Mouse (Mus musculus) spleen, adult 2 months (tissue): ENCODE measurements around the gene Ppp3cb. TPM values are rescaled to one million over a fixed set of nuclear protein-coding genes. Genes with fewer than 3 reads are reported as not detected.

Source experiments
- DNase-seq, 2 experiments: peaks; one replicate each; pipeline versions ENCODE4 v3.0.0 to v3.0.0-alpha.2; 2012 to 2021; ENCODE audit warnings: low spot score in 2 of 2, low read depth in 1 of 2
- H3K27ac ChIP-seq: fragments of 200-500 bp; 2 replicates; pipeline ENCODE4 v1.5.1; 2012; ENCODE audit warnings: low read length, inconsistent platforms; ENCODE audit not compliant: insufficient read depth
- H3K27me3 ChIP-seq: fragments of 200-500 bp; 2 replicates; pipeline ENCODE4 v1.6.1; 2012; ENCODE audit warnings: mild to moderate bottlenecking, moderate library complexity, low read length, inconsistent platforms; ENCODE audit not compliant: control insufficient read depth, insufficient read depth
- H3K36me3 ChIP-seq: fragments of 200-500 bp; 2 replicates; pipeline ENCODE4 v1.6.1; 2012; ENCODE audit warnings: mild to moderate bottlenecking, low read length, inconsistent platforms; ENCODE audit not compliant: control insufficient read depth, insufficient read depth
- H3K4me1 ChIP-seq: fragments of 200-500 bp; 2 replicates; pipeline ENCODE4 v1.6.1; 2011; ENCODE audit warnings: inconsistent platforms; ENCODE audit not compliant: control insufficient read depth, insufficient read depth, insufficient read length
- H3K4me3 ChIP-seq: fragments of 200-500 bp; 2 replicates; pipeline ENCODE4 v1.5.1; 2011; ENCODE audit warnings: mild to moderate bottlenecking, inconsistent platforms; ENCODE audit not compliant: insufficient read depth, insufficient read length; ENCODE audit errors: extremely low read depth
- CTCF ChIP-seq: fragments of 200-500 bp; IDR thresholded peaks from 2 replicates; pipeline ENCODE4 v1.5.1; 2011; ENCODE audit warnings: mild to moderate bottlenecking, inconsistent platforms; ENCODE audit not compliant: insufficient read depth, insufficient read length, insufficient replicate concordance; ENCODE audit errors: extremely low read depth
- POLR2A ChIP-seq: fragments of 200-500 bp; IDR thresholded peaks from 2 replicates; pipeline ENCODE4 v1.6.1; 2011; ENCODE audit warnings: low read depth, low read length, inconsistent platforms
- WGBS: fragments of 180-500 bp; shearing (Covaris S2); methylation state at CpG from one replicate; pipeline ENCODE4 v1.1.7; 2018; 5-methylcytosine and 5-hydroxymethylcytosine counted together
- polyA plus RNA-seq: library from polyadenylated mRNA; depleted of rRNA; stranded (reverse); fragments of >200 nt; gene quantifications from 2 replicates; pipeline ENCODE4 v1.2.3, GENCODE M21; 2012

The Ppp3cb gene
- polyA plus RNA-seq, 1 experiment = 6.5 TPM

DNA sequence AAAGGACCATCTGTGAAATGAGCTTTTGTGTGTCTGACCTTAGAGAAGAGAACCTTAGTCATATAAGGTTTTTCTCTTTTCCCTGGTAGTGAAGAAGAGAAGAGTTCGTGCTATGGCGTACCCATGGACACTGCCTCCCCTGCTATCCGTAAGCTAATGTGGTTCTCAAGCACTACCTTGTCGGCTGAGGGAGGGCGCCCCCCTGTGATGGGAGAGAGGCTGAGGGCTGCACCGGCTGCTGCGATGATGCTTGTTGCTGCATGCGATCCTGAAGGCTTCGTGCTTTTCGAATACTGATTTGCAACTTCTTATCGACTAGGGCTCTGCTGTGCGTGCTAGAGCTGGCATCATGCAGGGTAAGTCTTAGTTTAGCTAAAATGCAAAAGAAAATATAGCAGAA is 18.3 kb upstream of the Ppp3cb start:
- TF ChIP-seq CTCF (no peak), POLR2A (no peak)
- no peaks in the 10 kb centered on the region for H3K27me3 ChIP-seq
- H3K4me1 ChIP-seq = no peaks in the 10 kb centered on the region
- no peak overlapping the region for H3K27ac ChIP-seq
- WGBS = 86% methylated on average over 12 of the region's 12 CpGs
- DNase-seq = no peak
- H3K4me3 ChIP-seq = no peak overlapping the region
- H3K36me3 ChIP-seq = no peaks in the 10 kb centered on the region

DNA sequence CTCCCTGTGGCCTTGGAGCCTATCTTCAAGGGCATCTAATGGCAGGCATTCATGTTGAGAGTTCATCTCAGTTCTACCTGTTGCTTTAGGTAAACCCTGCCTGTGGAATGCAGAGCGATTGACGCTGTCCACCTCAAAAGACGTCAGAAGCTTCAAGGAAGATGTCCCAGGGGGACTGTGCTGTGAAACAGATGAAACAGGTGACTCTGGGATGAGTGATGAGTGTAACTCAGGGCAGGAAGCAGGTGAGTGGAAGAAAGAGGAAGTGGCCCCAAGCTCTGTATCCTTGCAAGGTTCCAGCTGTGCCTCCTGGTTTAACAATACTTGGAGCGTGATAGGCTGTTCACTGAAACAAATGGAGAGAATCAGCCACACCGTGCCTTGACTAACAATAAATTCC is 15.5 kb upstream of the Ppp3cb start:
- 61% methylated on average over 5 of the region's 5 CpGs for WGBS
- Histone ChIP-seq H3K27me3 (no peaks in the 10 kb centered on the region), H3K36me3 (no peaks in the 10 kb centered on the region), H3K27ac (no peak overlapping the region), H3K4me3 (no peak overlapping the region), H3K4me1 (no peaks in the 10 kb centered on the region)
- TF ChIP-seq POLR2A (no peak), CTCF (no peak)
- DNase-seq = no peak

- Histone ChIP-seq H3K27me3 (no peaks in the 10 kb centered on the region), H3K4me1 (no peaks in the 10 kb centered on the region; the same call in 1 of the 2 replicates), H3K4me3 (no peak overlapping the region), H3K36me3 (no peaks in the 10 kb centered on the region), H3K27ac (no peak overlapping the region)
- TF ChIP-seq POLR2A = no peak
- WGBS = 91% methylated on average over 2 of the region's 2 CpGs
- DNase-seq = no peak
Observed at GRCm38 (mm10) chr14:20550136-20550535, 3.8 kb upstream of the Ppp3cb start.

DNA sequence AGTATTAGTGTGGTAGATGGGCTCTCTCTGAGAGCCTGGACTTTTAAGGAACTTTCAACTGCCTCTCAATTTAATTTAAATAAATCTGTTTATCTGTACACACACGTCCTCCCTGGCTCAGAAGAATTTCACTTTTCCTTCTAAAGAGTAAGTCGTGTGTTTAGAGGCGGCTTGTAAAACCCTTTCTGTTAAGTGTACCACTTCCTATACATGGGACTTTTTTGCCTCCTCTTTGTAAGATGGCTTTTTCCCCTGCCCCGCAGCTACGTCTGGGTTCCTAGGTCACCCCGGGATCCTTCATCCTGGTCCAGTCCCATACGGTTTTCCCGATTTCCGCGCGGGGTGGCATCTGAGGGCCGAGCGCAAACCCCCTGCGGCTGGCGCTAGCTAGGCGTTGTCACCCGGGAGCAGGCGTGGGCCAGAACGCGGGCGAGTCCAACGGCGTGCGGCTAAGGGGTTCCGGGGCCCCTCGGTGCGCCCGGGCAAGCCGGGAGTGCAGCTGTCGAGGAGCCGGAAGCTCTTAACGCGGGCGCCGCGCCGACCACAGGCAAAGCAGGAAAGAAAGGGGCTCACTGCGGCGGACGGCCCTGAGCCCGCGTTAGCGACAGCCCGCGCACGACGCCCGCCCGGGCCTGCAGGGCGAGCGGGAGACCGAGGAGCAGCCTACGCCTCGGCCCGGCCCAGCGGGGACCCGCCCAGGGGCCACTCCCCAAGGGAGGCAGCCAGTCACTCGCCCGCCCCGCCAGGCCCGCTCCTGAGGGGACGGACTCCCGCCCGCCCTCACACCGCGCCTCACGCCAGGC is 643 bp downstream of the Ppp3cb start:
- under 1% methylated on average over 53 of the region's 67 CpGs for WGBS

GRCm38 (mm10) chr14:20544467-20545411 is 1.6 kb downstream of the Ppp3cb start:
- Histone ChIP-seq H3K4me3 (no peak overlapping the region), H3K27me3 (no peaks in the 10 kb centered on the region), H3K36me3 (no peaks in the 10 kb centered on the region), H3K27ac (no peak overlapping the region), H3K4me1 (peaks cover 2% of the 10 kb centered on the region; the same call in 1 of the 2 replicates)
- DNase-seq = no peak
- 37% methylated on average over 7 of the region's 7 CpGs for WGBS
- TF ChIP-seq POLR2A = no peak
- no peak for TF ChIP-seq CTCF

More for the DNA sequence above, 643 bp downstream of the Ppp3cb start:
- TF ChIP-seq POLR2A (peak; percentile 77), CTCF (no peak)
- H3K36me3 ChIP-seq = no peaks in the 10 kb centered on the region
- peak overlapping the region; percentile 86 for H3K4me3 ChIP-seq
- peak; percentile 49 to 84 for DNase-seq
- H3K27ac ChIP-seq = peak overlapping the region; percentile 96
- H3K4me1 ChIP-seq = peaks cover under 1% of the 10 kb centered on the region; the same call in 1 of the 2 replicates
- H3K27me3 ChIP-seq = no peaks in the 10 kb centered on the region

DNA sequence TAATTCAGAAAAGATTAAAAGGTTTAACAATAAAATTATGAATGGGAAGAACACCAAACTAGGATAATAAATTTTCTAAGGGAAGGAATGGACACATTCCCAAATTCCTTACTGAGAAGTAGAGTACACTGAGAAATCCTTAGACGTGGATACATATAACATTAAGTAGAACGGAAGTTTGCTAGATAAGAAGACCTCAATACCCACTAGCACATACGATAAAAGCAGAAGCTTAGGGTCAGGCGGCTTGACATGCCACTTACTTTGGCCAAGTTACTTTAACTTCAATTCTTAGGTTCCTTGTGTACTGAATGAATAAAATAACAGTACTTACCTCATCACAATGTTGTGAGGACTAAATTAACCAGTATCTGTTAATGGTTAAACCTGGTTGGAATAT is 16.7 kb downstream of the Ppp3cb start:
- Histone ChIP-seq H3K4me3 (no peak overlapping the region), H3K27me3 (no peaks in the 10 kb centered on the region), H3K27ac (no peak overlapping the region), H3K4me1 (no peaks in the 10 kb centered on the region), H3K36me3 (peaks cover 1% of the 10 kb centered on the region)
- no peak for DNase-seq
- TF ChIP-seq CTCF (no peak), POLR2A (no peak)
- WGBS = 85% methylated on average over 4 of the region's 4 CpGs
